Mouse (Mus musculus) C2C12 (cell line): Measurements from ENCODE around the gene Parp8. TPM values are rescaled to one million over a fixed set of nuclear protein-coding genes. Genes with fewer than 3 reads are reported as not detected.

ENCODE experiments used
- H3K27me3 ChIP-seq: one replicate; pipeline ENCODE4 v1.6.1; 2011; ENCODE audit not compliant: control insufficient read depth, insufficient read depth, insufficient read length
- H3K36me3 ChIP-seq: one replicate; pipeline ENCODE4 v1.6.1; 2011; ENCODE audit not compliant: control insufficient read depth, insufficient read depth
- H3K4me3 ChIP-seq: one replicate; pipeline ENCODE4 v1.5.1; 2011; ENCODE audit warnings: mild to moderate bottlenecking, control low read depth; ENCODE audit not compliant: poor library complexity, insufficient read depth, severe bottlenecking
- H3K79me2 ChIP-seq: one replicate; pipeline ENCODE4 v1.6.1; 2011; ENCODE audit not compliant: control insufficient read depth, insufficient read depth
- H3K79me3 ChIP-seq: one replicate; pipeline ENCODE4 v1.6.1; 2011; ENCODE audit warnings: low read depth, control low read depth
- H3ac ChIP-seq: one replicate; pipeline ENCODE3; 2011; ENCODE audit warnings: low read depth; ENCODE audit not compliant: control insufficient read depth, insufficient read length
- CEBPB ChIP-seq: IDR thresholded peaks from one replicate; pipeline ENCODE4 v1.6.1; 2011; ENCODE audit warnings: low read depth, mild to moderate bottlenecking, control low read depth, moderate library complexity
- CTCF ChIP-seq: IDR thresholded peaks from one replicate; pipeline ENCODE4 v1.5.1; 2011; ENCODE audit not compliant: control insufficient read depth, insufficient read depth, insufficient read length
- FOSL1 ChIP-seq: IDR thresholded peaks from one replicate; pipeline ENCODE4 v1.8.0; 2011; ENCODE audit warnings: mild to moderate bottlenecking, low read length; ENCODE audit not compliant: poor library complexity, insufficient read depth, severe bottlenecking
- MAX ChIP-seq: IDR thresholded peaks from one replicate; pipeline ENCODE4 v1.6.1; 2011; ENCODE audit warnings: mild to moderate bottlenecking, control low read depth
- MYOD1 ChIP-seq: IDR thresholded peaks from one replicate; pipeline ENCODE4 v1.6.1; 2011; ENCODE audit warnings: low read depth; ENCODE audit not compliant: control insufficient read depth, insufficient read length
- MYOG ChIP-seq: IDR thresholded peaks from one replicate; pipeline ENCODE4 v1.6.1; 2011; ENCODE audit not compliant: control insufficient read depth, insufficient read length; ENCODE audit errors: extremely low read depth
- USF1 ChIP-seq: IDR thresholded peaks from one replicate; pipeline ENCODE4 v1.6.1; 2011; ENCODE audit warnings: low read depth, mild to moderate bottlenecking, control low read depth, moderate library complexity
- polyA plus RNA-seq: library from polyadenylated mRNA; unstranded; fragments of >200 nt; fragmentation: generic; extraction: Trizol; gene quantifications from one replicate; pipeline ENCODE4 v1.2.1, GENCODE M21; 2012; ENCODE audit warnings: missing spikeins

The Parp8 gene
- polyA plus RNA-seq, 1 experiment: 7.7 TPM

DNA sequence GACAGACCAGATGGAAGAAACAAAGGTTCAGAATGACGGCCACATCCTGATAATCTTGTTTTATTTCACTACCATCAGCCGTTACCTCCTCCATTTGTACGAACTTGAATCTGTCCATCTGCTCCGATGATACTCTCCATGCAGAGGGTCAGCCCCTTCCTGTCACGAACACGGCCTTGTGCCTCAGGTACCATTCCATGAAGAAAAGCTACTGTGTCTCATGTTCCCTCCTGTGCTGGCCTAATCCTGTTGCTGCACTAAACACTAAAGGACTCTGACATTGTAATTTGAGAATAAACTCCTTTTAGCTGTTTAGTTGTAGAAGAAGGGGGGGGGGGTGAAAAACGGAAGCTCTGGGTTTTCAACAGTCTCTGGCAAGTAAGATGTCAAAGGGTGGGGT, 33.8 kb downstream of the Parp8 start:
- TF ChIP-seq MYOG (no peak), CTCF (no peak), CEBPB (no peak), FOSL1 (no peak), MYOD1 (no peak), MAX (no peak), USF1 (no peak)
- Histone ChIP-seq H3K79me3 (peaks cover 13% of the 10 kb centered on the region), H3K4me3 (no peak overlapping the region), H3K79me2 (peaks cover 13% of the 10 kb centered on the region), H3K36me3 (no peaks in the 10 kb centered on the region), H3ac (no peak overlapping the region), H3K27me3 (no peaks in the 10 kb centered on the region)

DNA sequence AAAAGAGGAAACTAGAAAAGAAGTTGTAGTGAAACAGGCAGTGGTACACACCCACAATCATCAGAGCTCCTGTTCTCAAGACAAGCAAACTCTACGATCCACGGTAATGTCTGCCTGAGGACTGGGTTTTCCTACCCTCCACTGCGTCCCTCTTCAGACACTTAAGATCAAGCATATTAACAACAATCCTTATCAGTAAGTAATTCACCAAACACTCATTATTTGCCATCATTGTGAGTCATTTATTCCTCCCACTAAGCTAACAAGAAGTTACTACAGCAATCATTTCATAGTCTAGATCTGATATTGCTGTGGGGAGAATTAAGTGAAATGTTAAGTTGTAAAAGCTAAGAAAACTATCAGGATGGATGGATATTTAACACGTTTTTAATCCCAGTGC, 35.0 kb downstream of the Parp8 start:
- H3K79me3 ChIP-seq: peaks cover 13% of the 10 kb centered on the region
- H3K4me3 ChIP-seq: no peak overlapping the region
- H3ac ChIP-seq: no peak overlapping the region
- H3K79me2 ChIP-seq: peaks cover 21% of the 10 kb centered on the region
- TF ChIP-seq CTCF (no peak), MYOG (no peak), USF1 (no peak), FOSL1 (no peak), MAX (no peak), CEBPB (no peak), MYOD1 (no peak)
- no peaks in the 10 kb centered on the region for H3K27me3 ChIP-seq
- no peaks in the 10 kb centered on the region for H3K36me3 ChIP-seq

GRCm38 (mm10) chr13:116988706-116989105, 36.6 kb downstream of the Parp8 start:
- no peak for TF ChIP-seq MYOG
- TF ChIP-seq CTCF: no peak
- TF ChIP-seq CEBPB: no peak
- H3K36me3 ChIP-seq: no peaks in the 10 kb centered on the region
- no peak overlapping the region for H3ac ChIP-seq
- H3K79me2 ChIP-seq: peaks cover 17% of the 10 kb centered on the region
- no peaks in the 10 kb centered on the region for H3K27me3 ChIP-seq
- peaks cover 14% of the 10 kb centered on the region for H3K79me3 ChIP-seq
- no peak overlapping the region for H3K4me3 ChIP-seq

DNA sequence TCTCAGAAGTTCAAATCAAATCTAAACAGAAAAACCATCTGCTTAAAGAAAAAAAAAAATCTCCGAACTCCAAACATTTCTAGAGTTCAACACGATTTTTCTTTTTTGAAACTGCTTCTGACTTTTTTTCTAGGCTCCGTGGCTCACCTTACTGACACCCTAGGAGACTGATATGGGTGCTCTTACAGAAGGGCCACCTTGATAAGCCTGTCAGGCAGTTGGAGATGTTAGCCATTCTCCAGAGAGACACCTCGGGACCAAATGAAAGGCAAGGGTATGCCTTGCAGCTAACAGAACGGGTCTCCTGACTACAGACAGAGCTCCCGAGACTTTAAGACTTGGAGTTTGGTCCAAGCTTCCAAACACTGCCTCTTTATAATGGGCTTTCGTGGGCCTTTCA, 37.1 kb downstream of the Parp8 start:
- no peaks in the 10 kb centered on the region for H3K27me3 ChIP-seq
- no peak for TF ChIP-seq FOSL1
- TF ChIP-seq CTCF: no peak
- TF ChIP-seq MAX: no peak
- TF ChIP-seq MYOD1: no peak
- no peak for TF ChIP-seq USF1
- no peak for TF ChIP-seq MYOG
- TF ChIP-seq CEBPB: no peak
- peaks cover 19% of the 10 kb centered on the region for H3K79me3 ChIP-seq
- H3ac ChIP-seq: no peak overlapping the region
- H3K4me3 ChIP-seq: no peak overlapping the region
- no peaks in the 10 kb centered on the region for H3K36me3 ChIP-seq
- H3K79me2 ChIP-seq: peaks cover 17% of the 10 kb centered on the region

GRCm38 (mm10) chr13:116987284-116987683, 38.1 kb downstream of the Parp8 start:
- no peaks in the 10 kb centered on the region for H3K27me3 ChIP-seq
- no peak overlapping the region for H3ac ChIP-seq
- no peaks in the 10 kb centered on the region for H3K36me3 ChIP-seq
- H3K79me2 ChIP-seq: peaks cover 17% of the 10 kb centered on the region
- H3K4me3 ChIP-seq: no peak overlapping the region
- TF ChIP-seq USF1 (no peak), MYOD1 (no peak), FOSL1 (no peak), MAX (no peak), CEBPB (no peak), MYOG (no peak), CTCF (no peak)
- H3K79me3 ChIP-seq: peaks cover 14% of the 10 kb centered on the region

- H3K36me3 ChIP-seq: no peaks in the 10 kb centered on the region
- H3K79me3 ChIP-seq: peaks cover 12% of the 10 kb centered on the region
- no peak overlapping the region for H3K4me3 ChIP-seq
- no peaks in the 10 kb centered on the region for H3K27me3 ChIP-seq
- no peak for TF ChIP-seq CTCF
- TF ChIP-seq MAX: no peak
- no peak overlapping the region for H3ac ChIP-seq
- peaks cover 23% of the 10 kb centered on the region for H3K79me2 ChIP-seq
Observed at GRCm38 (mm10) chr13:116986658-116987057, 38.7 kb downstream of the Parp8 start.
